Mouse (Mus musculus) midbrain, embryonic 12.5 days (tissue): Measurements from ENCODE around the gene Hs3st6. TPM values are rescaled to one million over a fixed set of nuclear protein-coding genes. Genes with fewer than 3 reads are reported as not detected.

Source experiments
- ATAC-seq: fragments of 200-750 bp; cut with Nextera tagmentation; 2 replicates; pipeline ENCODE4 v1.8.0; 2017; ENCODE audit warnings: low read depth, moderate TSS enrichment, moderate library complexity; ENCODE audit not compliant: low FRiP score
- H3K27ac ChIP-seq: fragments of 300-500 bp; sonication (generic); replicated peaks from 2 replicates; pipeline ENCODE4 v1.5.1; 2016; ENCODE audit warnings: mild to moderate bottlenecking
- H3K27me3 ChIP-seq: fragments of 300-500 bp; sonication (generic); 2 replicates; pipeline ENCODE4 v1.6.1; 2016; ENCODE audit warnings: mild to moderate bottlenecking
- H3K36me3 ChIP-seq: fragments of 300-500 bp; sonication (generic); 2 replicates; pipeline ENCODE4 v1.6.1; 2016
- H3K4me1 ChIP-seq: fragments of 300-500 bp; sonication (generic); 2 replicates; pipeline ENCODE4 v1.6.1; 2016
- H3K4me2 ChIP-seq: fragments of 300-500 bp; sonication (generic); replicated peaks from 2 replicates; pipeline ENCODE4 v1.6.1; 2016; ENCODE audit warnings: mild to moderate bottlenecking, moderate library complexity
- H3K4me3 ChIP-seq: fragments of 300-500 bp; sonication (generic); 2 replicates; pipeline ENCODE4 v1.5.1; 2016; ENCODE audit warnings: mild to moderate bottlenecking
- H3K9ac ChIP-seq: fragments of 300-500 bp; sonication (generic); replicated peaks from 2 replicates; pipeline ENCODE4 v1.6.1; 2016; ENCODE audit warnings: mild to moderate bottlenecking, moderate library complexity
- H3K9me3 ChIP-seq: fragments of 300-500 bp; sonication (generic); 2 replicates; pipeline ENCODE4 v1.6.1; 2016; ENCODE audit warnings: mild to moderate bottlenecking
- WGBS: fragments of 180-500 bp; shearing (Covaris S2); methylation state at CpG from one replicate; pipeline ENCODE4 v1.1.7; 2016; 5-methylcytosine and 5-hydroxymethylcytosine counted together
- polyA plus RNA-seq: library from polyadenylated mRNA; unstranded; fragments of >200 nt; fragmentation: Nextera tagmentation; extraction: Ambion mirVana; gene quantifications from 2 replicates; pipeline ENCODE4 v1.2.1, GENCODE M21; 2016

The Hs3st6 gene
- polyA plus RNA-seq, 1 experiment from 2014 or later, result 0.63 TPM

- no peaks in the 10 kb centered on the region for H3K36me3 ChIP-seq
- 19% methylated on average over 7 of the region's 7 CpGs for WGBS
- no peaks in the 10 kb centered on the region for H3K9me3 ChIP-seq
- H3K27ac ChIP-seq, result no peak overlapping the region
- no peak overlapping the region for H3K4me2 ChIP-seq
- no peaks in the 10 kb centered on the region for H3K4me1 ChIP-seq
- peak; percentile 63 for ATAC-seq
- no peak overlapping the region for H3K4me3 ChIP-seq
- no peak overlapping the region for H3K9ac ChIP-seq
- H3K27me3 ChIP-seq, result peaks cover 36% of the 10 kb centered on the region
These were observed 7.0 kb upstream of the Hs3st6 start for GRCm38 (mm10) chr17:24745526-24746497.

DNA sequence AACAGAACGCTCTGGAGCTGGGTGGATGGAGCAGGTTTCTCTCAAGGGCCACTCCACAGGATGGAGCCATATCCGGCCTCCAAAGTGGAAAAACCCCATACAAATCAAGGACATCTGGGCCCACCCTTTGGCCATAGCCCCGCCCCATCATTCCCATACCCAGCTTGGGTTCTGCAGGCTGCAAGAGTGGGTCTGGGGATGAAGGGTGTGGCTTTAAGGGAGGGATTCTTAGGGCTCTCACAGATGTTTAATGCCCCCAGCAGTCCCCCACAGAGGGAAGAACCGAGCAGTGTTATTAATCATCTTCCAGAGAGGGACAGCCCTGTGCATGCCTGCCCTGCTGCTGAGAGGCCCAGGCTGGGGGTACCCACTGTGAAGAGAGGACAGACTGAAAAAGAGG, 5.8 kb upstream of the Hs3st6 start:
- Histone ChIP-seq H3K9me3 (no peaks in the 10 kb centered on the region), H3K4me2 (no peak overlapping the region), H3K4me1 (no peaks in the 10 kb centered on the region; the same call in 1 of the 2 replicates), H3K36me3 (no peaks in the 10 kb centered on the region), H3K27me3 (peaks cover 48% of the 10 kb centered on the region), H3K4me3 (no peak overlapping the region), H3K27ac (no peak overlapping the region), H3K9ac (no peak overlapping the region)
- no peak for ATAC-seq
- WGBS, result 41% methylated on average over 4 of the region's 4 CpGs

- Histone ChIP-seq H3K27ac (no peak overlapping the region), H3K4me3 (no peak overlapping the region), H3K4me2 (no peak overlapping the region), H3K36me3 (no peaks in the 10 kb centered on the region), H3K4me1 (peaks cover 14% of the 10 kb centered on the region), H3K9ac (no peak overlapping the region), H3K27me3 (peaks cover 86% of the 10 kb centered on the region), H3K9me3 (no peaks in the 10 kb centered on the region)
- no peak for ATAC-seq
- 21% methylated on average over 4 of the region's 4 CpGs for WGBS
These were observed 1.3 kb upstream of the Hs3st6 start for GRCm38 (mm10) chr17:24751528-24751927.

DNA sequence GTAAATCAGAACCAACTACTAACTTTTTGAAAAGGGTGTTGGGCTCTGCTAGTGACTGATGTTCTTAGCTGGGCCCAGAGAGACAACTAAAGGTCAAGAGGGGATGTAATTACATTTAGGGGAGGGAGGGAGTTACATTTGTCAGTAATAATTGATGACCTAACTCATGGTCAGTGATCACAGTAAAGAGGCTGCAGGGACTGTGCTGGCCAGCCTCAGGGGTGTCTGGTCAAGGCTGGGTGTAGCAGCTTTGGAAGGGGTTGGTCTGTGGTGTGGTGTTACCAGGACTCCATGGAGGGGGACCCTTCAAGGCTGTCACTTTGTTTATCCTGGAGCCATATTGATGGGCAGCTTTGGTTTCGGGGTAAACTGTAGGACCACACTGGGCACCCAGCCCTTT, 4.6 kb downstream of the Hs3st6 start:
- Histone ChIP-seq H3K27ac (no peak overlapping the region), H3K4me3 (no peak overlapping the region), H3K27me3 (peaks cover 57% of the 10 kb centered on the region), H3K4me2 (no peak overlapping the region), H3K9me3 (no peaks in the 10 kb centered on the region), H3K9ac (no peak overlapping the region), H3K4me1 (peaks cover 10% of the 10 kb centered on the region), H3K36me3 (no peaks in the 10 kb centered on the region)
- ATAC-seq, result no peak
- 94% methylated on average over 1 of the region's 1 CpGs for WGBS

- Histone ChIP-seq H3K36me3 (no peaks in the 10 kb centered on the region), H3K4me1 (no peaks in the 10 kb centered on the region), H3K9me3 (no peaks in the 10 kb centered on the region), H3K4me3 (no peak overlapping the region), H3K4me2 (no peak overlapping the region), H3K9ac (no peak overlapping the region), H3K27me3 (peaks cover 20% of the 10 kb centered on the region), H3K27ac (no peak overlapping the region)
- WGBS, result 59% methylated on average over 5 of the region's 5 CpGs
- ATAC-seq, result no peak
These were observed 8.3 kb downstream of the Hs3st6 start for GRCm38 (mm10) chr17:24761121-24761520.

DNA sequence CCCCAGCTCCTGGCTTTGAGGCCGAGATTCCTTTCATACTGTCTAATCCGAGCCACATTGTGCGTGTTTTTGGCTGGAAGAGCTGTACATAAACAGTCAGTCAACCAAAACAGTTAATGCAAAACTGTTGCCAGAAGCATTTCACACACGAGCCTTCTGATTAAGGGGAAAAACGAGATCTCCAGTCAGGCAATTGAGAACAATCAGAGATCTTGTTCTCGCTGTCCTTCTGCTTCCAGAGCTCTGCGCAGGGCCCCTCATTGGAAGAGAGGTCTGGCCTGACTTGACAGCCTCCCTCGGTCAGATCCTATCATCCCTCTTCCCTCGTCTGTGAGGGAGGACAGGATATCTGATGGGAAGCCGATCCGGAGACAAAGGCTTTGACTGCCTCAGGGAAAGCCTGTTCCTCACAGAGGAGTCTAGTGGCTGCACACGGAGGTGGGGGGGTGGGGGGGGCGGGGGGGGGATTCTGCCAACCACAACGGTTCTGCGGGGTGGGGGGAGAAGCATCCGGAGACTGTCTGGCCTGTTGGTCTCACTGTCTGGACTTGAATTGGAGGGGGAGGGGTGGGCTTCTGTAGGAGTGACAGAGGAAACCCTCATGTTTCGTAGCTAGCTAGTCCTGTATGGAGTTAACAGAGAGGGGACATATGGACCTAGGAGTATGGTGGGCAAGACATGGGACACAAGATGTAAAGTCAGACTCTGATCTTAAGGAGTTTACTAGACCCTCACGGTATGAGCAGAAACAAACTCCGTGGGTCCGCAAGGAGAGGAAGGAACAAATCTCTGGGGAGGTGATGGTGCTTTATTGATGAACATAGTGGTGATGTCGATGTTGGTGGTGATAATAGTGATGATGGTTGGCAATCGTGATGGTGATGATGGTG, 12.5 kb downstream of the Hs3st6 start:
- no peak overlapping the region for H3K4me2 ChIP-seq
- no peak overlapping the region for H3K4me3 ChIP-seq
- H3K9me3 ChIP-seq, result no peaks in the 10 kb centered on the region
- H3K27ac ChIP-seq, result no peak overlapping the region; the same call in 1 of the 2 replicates
- peaks cover 13% of the 10 kb centered on the region; the same call in 1 of the 2 replicates for H3K27me3 ChIP-seq
- H3K36me3 ChIP-seq, result no peaks in the 10 kb centered on the region
- no peak overlapping the region for H3K9ac ChIP-seq
- H3K4me1 ChIP-seq, result 0 out of 2 replicates have a peak, but pooled peaks cover 3% of the 10 kb centered on the region
- no peak for ATAC-seq
- 58% methylated on average over 21 of the region's 22 CpGs for WGBS

GRCm38 (mm10) chr17:24766266-24766875, 13.6 kb downstream of the Hs3st6 start:
- 0 out of 2 replicates have a peak, but pooled peaks cover 3% of the 10 kb centered on the region for H3K4me1 ChIP-seq
- no peak overlapping the region for H3K4me3 ChIP-seq
- no peak for ATAC-seq
- H3K27me3 ChIP-seq, result peaks cover 9% of the 10 kb centered on the region; the same call in 1 of the 2 replicates
- H3K36me3 ChIP-seq, result no peaks in the 10 kb centered on the region
- WGBS, result 24% methylated on average over 12 of the region's 12 CpGs
- H3K27ac ChIP-seq, result no peak overlapping the region
- H3K9ac ChIP-seq, result no peak overlapping the region
- H3K9me3 ChIP-seq, result no peaks in the 10 kb centered on the region
- no peak overlapping the region for H3K4me2 ChIP-seq

- WGBS, result 45% methylated on average over 3 of the region's 3 CpGs
- peaks cover 7% of the 10 kb centered on the region; the same call in 1 of the 2 replicates for H3K27me3 ChIP-seq
- no peak overlapping the region for H3K4me2 ChIP-seq
- H3K4me1 ChIP-seq, result 0 out of 2 replicates have a peak, but pooled peaks cover 3% of the 10 kb centered on the region
- H3K27ac ChIP-seq, result no peak overlapping the region
- no peak for ATAC-seq
- H3K36me3 ChIP-seq, result no peaks in the 10 kb centered on the region
- H3K4me3 ChIP-seq, result no peak overlapping the region
- H3K9ac ChIP-seq, result no peak overlapping the region
- H3K9me3 ChIP-seq, result no peaks in the 10 kb centered on the region
These were observed 16.4 kb downstream of the Hs3st6 start for GRCm38 (mm10) chr17:24769146-24769545.

DNA sequence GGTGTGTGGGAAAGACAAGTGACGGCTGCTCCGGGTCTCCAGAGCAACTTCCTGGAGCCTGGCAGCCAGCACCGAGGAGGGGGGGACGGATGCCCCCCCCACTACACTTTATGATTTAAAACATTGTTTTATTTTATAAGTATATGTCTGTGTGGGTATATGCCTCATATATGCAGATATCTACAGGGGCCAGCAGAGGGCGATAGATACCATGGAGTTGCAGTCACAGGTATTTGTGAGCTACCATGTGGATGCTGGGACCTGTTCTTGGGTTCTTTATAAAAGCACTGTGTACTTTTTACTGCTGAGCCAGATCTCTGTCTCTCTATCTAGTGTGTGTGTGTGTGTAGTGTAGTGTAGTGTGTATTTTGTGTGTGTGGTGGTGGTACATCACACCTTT, 20.5 kb downstream of the Hs3st6 start:
- 77% methylated on average over 5 of the region's 5 CpGs for WGBS
- H3K4me3 ChIP-seq, result no peak overlapping the region
- H3K27ac ChIP-seq, result no peak overlapping the region
- peaks cover 4% of the 10 kb centered on the region; the same call in 1 of the 2 replicates for H3K27me3 ChIP-seq
- H3K36me3 ChIP-seq, result no peaks in the 10 kb centered on the region
- H3K4me1 ChIP-seq, result no peaks in the 10 kb centered on the region
- no peak overlapping the region for H3K9ac ChIP-seq
- no peak overlapping the region for H3K4me2 ChIP-seq
- H3K9me3 ChIP-seq, result no peaks in the 10 kb centered on the region
- no peak for ATAC-seq

GRCm38 (mm10) chr17:24775173-24775572, 22.4 kb downstream of the Hs3st6 start:
- H3K36me3 ChIP-seq, result no peaks in the 10 kb centered on the region
- H3K4me2 ChIP-seq, result no peak overlapping the region
- no peaks in the 10 kb centered on the region for H3K27me3 ChIP-seq
- H3K9ac ChIP-seq, result no peak overlapping the region
- H3K4me1 ChIP-seq, result no peaks in the 10 kb centered on the region
- no peak overlapping the region for H3K4me3 ChIP-seq
- no peak for ATAC-seq
- H3K9me3 ChIP-seq, result no peaks in the 10 kb centered on the region
- WGBS, result 80% methylated on average over 8 of the region's 8 CpGs
- H3K27ac ChIP-seq, result no peak overlapping the region

DNA sequence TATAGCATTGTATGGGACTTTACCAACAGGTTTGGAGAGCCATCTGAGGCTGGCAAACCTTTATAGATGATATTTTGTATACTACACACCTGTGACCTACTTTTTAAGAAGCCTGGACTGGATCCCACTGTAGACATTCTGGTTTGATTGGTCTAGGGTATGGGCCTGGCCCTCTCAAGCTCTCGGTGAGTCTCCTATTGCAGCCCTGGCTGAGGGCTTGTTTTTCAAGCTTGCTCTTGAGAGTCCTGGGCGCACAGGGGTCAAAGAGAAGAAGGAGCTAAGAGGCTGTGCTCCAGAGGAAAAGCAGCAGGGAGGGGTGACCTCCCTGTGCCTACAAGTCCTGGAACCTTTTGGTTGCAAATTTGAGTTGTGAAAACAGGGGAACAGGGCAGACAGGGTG, 24.3 kb downstream of the Hs3st6 start:
- ATAC-seq, result no peak
- Histone ChIP-seq H3K4me2 (no peak overlapping the region), H3K9me3 (no peaks in the 10 kb centered on the region), H3K9ac (no peak overlapping the region), H3K36me3 (no peaks in the 10 kb centered on the region), H3K4me1 (no peaks in the 10 kb centered on the region), H3K27ac (no peak overlapping the region), H3K4me3 (no peak overlapping the region), H3K27me3 (no peaks in the 10 kb centered on the region)
- 78% methylated on average over 2 of the region's 2 CpGs for WGBS
